ENCODE assay signal across 21 mouse cellular contexts in genomic region chr12:21512736-21513135, GRCm38 (mm10).
A peak's percentile ranks its signal among the peaks of the same experiment; 100 is the strongest.
DNase-seq lines count a peak whose midpoint lies in the region; ATAC-seq and TF ChIP-seq lines count a peak whose summit lies in the region.
"Had no signal": no experiment of that assay in that cellular context is flagged by ENCODE, and none has a peak within 500 bp of the region (broad histone marks: within the 10 kb centered on the region; RNA-seq: fewer than 3 reads in every experiment).

No protein-coding gene starts in this region.

- TF ChIP-seq CTCF in lung, embryonic 14.5 days (IDR thresholded peaks at IDR 0.05; ENCODE audit: low read depth) = no peak

- peak; percentile 29; the same call in 1 of the 2 replicates for ATAC-seq in forebrain, embryonic 16.5 days
- no peak for ATAC-seq in forebrain, embryonic 12.5 days (ENCODE audit: low FRiP score)
- no peak for ATAC-seq in lung, embryonic 14.5 days (ENCODE audit: insufficient read depth)
- no peak for ATAC-seq in monocyte, adult 5-6 weeks (replicated peaks; ENCODE audit: insufficient number of reproducible peaks, low FRiP score, low TSS enrichment, poor library complexity, severe bottlenecking)
- ATAC-seq: intestine, embryonic 16.5 days had no signal

- WGBS in forebrain, embryonic 16.5 days = 80% methylated on average over 2 of the region's 2 CpGs
- WGBS in forebrain, embryonic 12.5 days = 79% methylated on average over 2 of the region's 2 CpGs
- 36% methylated on average over 2 of the region's 2 CpGs for WGBS in lung, embryonic 14.5 days

- no peaks in the 10 kb centered on the region for H3K9me3 ChIP-seq in forebrain, embryonic 16.5 days (ENCODE audit: control insufficient read depth, low read length)
- H3K9me3 ChIP-seq in forebrain, embryonic 12.5 days = 0 out of 2 replicates have a peak, but pooled peaks cover 3% of the 10 kb centered on the region
- H3K9me3 ChIP-seq in lung, embryonic 14.5 days (ENCODE audit: low read depth, low read length) = 0 out of 2 replicates have a peak, but pooled peaks cover 2% of the 10 kb centered on the region
- H3K9me3 ChIP-seq: lung, embryonic 15.5 days; stomach, embryonic 15.5 days had no signal

- H3K27me3 ChIP-seq in forebrain, embryonic 16.5 days (replicated peaks; ENCODE audit: control insufficient read depth, insufficient read depth, low read length) = no peaks in the 10 kb centered on the region
- H3K27me3 ChIP-seq in forebrain, embryonic 12.5 days = no peaks in the 10 kb centered on the region
- no peaks in the 10 kb centered on the region for H3K27me3 ChIP-seq in lung, embryonic 14.5 days (ENCODE audit: insufficient read depth, low read length)
- H3K27me3 ChIP-seq: CH12.LX; embryonic facial prominence, embryonic 13.5 days; hindbrain, embryonic 12.5 days; lung, embryonic 15.5 days; stomach, embryonic 15.5 days had no signal

- H3K4me2 ChIP-seq in forebrain, embryonic 16.5 days (ENCODE audit: low read length) = no peak overlapping the region
- no peak overlapping the region for H3K4me2 ChIP-seq in forebrain, embryonic 12.5 days
- no peak overlapping the region for H3K4me2 ChIP-seq in lung, embryonic 14.5 days
- H3K4me2 ChIP-seq: embryonic facial prominence, embryonic 13.5 days; hindbrain, embryonic 12.5 days; lung, embryonic 15.5 days; stomach, embryonic 15.5 days had no signal

- H3K4me1 ChIP-seq in forebrain, embryonic 16.5 days (replicated peaks; ENCODE audit: control insufficient read depth, insufficient read depth, low read length) = no peaks in the 10 kb centered on the region
- peaks cover 5% of the 10 kb centered on the region; the same call in 1 of the 2 replicates for H3K4me1 ChIP-seq in forebrain, embryonic 12.5 days
- no peaks in the 10 kb centered on the region for H3K4me1 ChIP-seq in lung, embryonic 14.5 days (ENCODE audit: insufficient read depth)
- H3K4me1 ChIP-seq: embryonic facial prominence, embryonic 13.5 days; lung, embryonic 15.5 days; stomach, embryonic 15.5 days had no signal

- no peaks in the 10 kb centered on the region for H3K36me3 ChIP-seq in forebrain, embryonic 16.5 days (ENCODE audit: control insufficient read depth, insufficient read depth)
- H3K36me3 ChIP-seq in forebrain, embryonic 12.5 days (replicated peaks) = no peaks in the 10 kb centered on the region
- no peaks in the 10 kb centered on the region for H3K36me3 ChIP-seq in lung, embryonic 14.5 days (ENCODE audit: insufficient read depth)
- H3K36me3 ChIP-seq: embryonic facial prominence, embryonic 13.5 days; hindbrain, embryonic 12.5 days; lung, embryonic 15.5 days; stomach, embryonic 15.5 days had no signal

- no peak overlapping the region for H3K4me3 ChIP-seq in forebrain, embryonic 16.5 days (replicated peaks; ENCODE audit: low read length)
- H3K4me3 ChIP-seq in forebrain, embryonic 12.5 days (replicated peaks) = no peak overlapping the region
- H3K4me3 ChIP-seq in lung, embryonic 14.5 days (ENCODE audit: low read depth, low read length) = no peak overlapping the region
- H3K4me3 ChIP-seq: embryonic facial prominence, embryonic 13.5 days; hindbrain, embryonic 12.5 days; lung, embryonic 15.5 days; stomach, embryonic 15.5 days had no signal

- no peak overlapping the region for H3K9ac ChIP-seq in forebrain, embryonic 16.5 days (replicated peaks; ENCODE audit: low read depth, low read length)
- no peak overlapping the region for H3K9ac ChIP-seq in forebrain, embryonic 12.5 days
- no peak overlapping the region for H3K9ac ChIP-seq in lung, embryonic 14.5 days
- H3K9ac ChIP-seq: embryonic facial prominence, embryonic 13.5 days; hindbrain, embryonic 12.5 days; lung, embryonic 15.5 days; stomach, embryonic 15.5 days had no signal

- H3K27ac ChIP-seq in forebrain, embryonic 16.5 days (ENCODE audit: low read length) = no peak overlapping the region
- no peak overlapping the region for H3K27ac ChIP-seq in forebrain, embryonic 12.5 days
- no peak overlapping the region for H3K27ac ChIP-seq in lung, embryonic 14.5 days (ENCODE audit: low read depth)
- H3K27ac ChIP-seq: embryonic facial prominence, embryonic 13.5 days; hindbrain, embryonic 12.5 days; kidney, postnatal 0 days; lung, embryonic 15.5 days; stomach, embryonic 15.5 days had no signal

- DNase-seq in lung, embryonic 14.5 days = peak; percentile 9
- no peak for DNase-seq in lung, adult 18-20 months
- peak; percentile 39 to 65 for DNase-seq in left cerebral cortex, adult 9 months (ENCODE audit: low spot score in 2 of 2)
- peak; percentile 47 for DNase-seq in right cerebral cortex, postnatal 25 days
- no peak for DNase-seq in gastrocnemius, adult 8-10 months (ENCODE audit: low spot score in 2 of 2)
- DNase-seq: adrenal gland, postnatal 25 days; cerebellum, postnatal 25 days; gastrocnemius, postnatal 14 days; liver; spleen, adult 18-20 months; thymus, postnatal 14 days had no signal

Comparison
In these comparisons a context has a peak if more than half of its experiments do, and no peak if none do; other contexts are left out.
1. DNase-seq: peak in lung, embryonic 14.5 days (single experiment), left cerebral cortex, adult 9 months (2 of 2) and right cerebral cortex, postnatal 25 days (single experiment); none in lung, adult 18-20 months (0 of 2) and gastrocnemius, adult 8-10 months (0 of 2).